Mouse (Mus musculus) liver, adult 2 months (tissue): Measurements from ENCODE around the gene Fam155a.

Experiments
- CTCF ChIP-seq: fragments of 200-500 bp; IDR thresholded peaks from 2 replicates; pipeline ENCODE4 v1.5.1; 2011; ENCODE audit warnings: low read depth, low read length, control low read depth
- POLR2A ChIP-seq: fragments of 200-500 bp; IDR thresholded peaks from 2 replicates; pipeline ENCODE4 v1.6.1; 2011; ENCODE audit warnings: low read length, control low read depth; ENCODE audit not compliant: insufficient read depth; ENCODE audit errors: extremely low read depth

- peak; percentile 61 for TF ChIP-seq CTCF
- no peak for TF ChIP-seq POLR2A
These were observed 595.9 kb downstream of the Fam155a start for GRCm38 (mm10) chr8:9174865-9175565.
